Mouse (Mus musculus) T-helper 17 cell (primary cell): Measurements from ENCODE around the gene Mllt10.

Experiments used
- in situ Hi-C, 2 experiments: fragments of 300-600 bp; cut with MboI, MseI; formaldehyde crosslinking; loops; 1 replicate in 1 of 2; 2 replicates in 1 of 2; pipeline ENCODE4 v1.15.1; 2025; ENCODE audit warnings: high pct_unique_total_duplicates in 2 of 2

Gene Mllt10

GRCm38 (mm10) chr2:18050541-18050985, 4.5 kb upstream of the Mllt10 start:
- in situ Hi-C loops: loop anchor here (5.0 to 25.0 kb wide), 3 partner anchors 346 to 912 kb away; no protein-coding TSS in a partner anchor

GRCm38 (mm10) chr2:18051026-18051830, 3.8 kb upstream of the Mllt10 start:
- in situ Hi-C loops: loop anchor here (5.0 to 25.0 kb wide), 3 partner anchors 346 to 911 kb away; no protein-coding TSS in a partner anchor

- in situ Hi-C loops: loop anchor here (5.0 to 25.0 kb wide), 3 partner anchors 347 to 910 kb away; no protein-coding TSS in a partner anchor
These were observed 3.2 kb upstream of the Mllt10 start for GRCm38 (mm10) chr2:18051831-18052170.

GRCm38 (mm10) chr2:18052581-18052980, 2.5 kb upstream of the Mllt10 start:
- in situ Hi-C loops: loop anchor here (5.0 to 25.0 kb wide), 3 partner anchors 348 to 910 kb away; no protein-coding TSS in a partner anchor

- in situ Hi-C loops: loop anchor here (5.0 to 25.0 kb wide), 3 partner anchors 349 to 909 kb away; no protein-coding TSS in a partner anchor
These were observed 1.6 kb upstream of the Mllt10 start for GRCm38 (mm10) chr2:18053243-18053950.

GRCm38 (mm10) chr2:18053951-18054530, 996 bp upstream of the Mllt10 start:
- in situ Hi-C loops: loop anchor here (5.0 to 25.0 kb wide), 3 partner anchors 349 to 908 kb away; no protein-coding TSS in a partner anchor

GRCm38 (mm10) chr2:18055929-18056785, 1.1 kb downstream of the Mllt10 start:
- in situ Hi-C loops: loop anchor here (10.0 to 25.0 kb wide), 2 partner anchors 351 to 906 kb away; no protein-coding TSS in a partner anchor

- in situ Hi-C loops: loop anchor here (10.0 to 25.0 kb wide), 2 partner anchors 352 to 905 kb away; no protein-coding TSS in a partner anchor
These were observed 1.8 kb downstream of the Mllt10 start for GRCm38 (mm10) chr2:18056786-18057255.

- in situ Hi-C loops: loop anchor here (10.0 to 25.0 kb wide), 2 partner anchors 353 to 905 kb away; no protein-coding TSS in a partner anchor
These were observed 2.5 kb downstream of the Mllt10 start for GRCm38 (mm10) chr2:18057336-18058145.

GRCm38 (mm10) chr2:18058146-18058708, 3.2 kb downstream of the Mllt10 start:
- in situ Hi-C loops: loop anchor here (10.0 to 25.0 kb wide), 2 partner anchors 353 to 904 kb away; no protein-coding TSS in a partner anchor

- in situ Hi-C loops: loop anchor here (10.0 to 25.0 kb wide), 2 partner anchors 354 to 903 kb away; no protein-coding TSS in a partner anchor
These were observed 4.0 kb downstream of the Mllt10 start for GRCm38 (mm10) chr2:18059063-18059462.

- in situ Hi-C loops: loop anchor here (10.0 to 25.0 kb wide), 3 partner anchors 355 to 902 kb away; partner anchors contain the start of genes Bmi1 (in 1 of the 2) and Commd3 (in 1 of the 2)
These were observed 4.9 kb downstream of the Mllt10 start for GRCm38 (mm10) chr2:18059891-18060290.

GRCm38 (mm10) chr2:18060396-18060795, 5.4 kb downstream of the Mllt10 start:
- in situ Hi-C loops: loop anchor here (10.0 to 25.0 kb wide), 2 partner anchors 614 to 902 kb away; partner anchors contain the start of genes Bmi1 (in 1 of the 2) and Commd3 (in 1 of the 2)

GRCm38 (mm10) chr2:18063763-18064251, 8.8 kb downstream of the Mllt10 start:
- in situ Hi-C loops: loop anchor here (10.0 to 25.0 kb wide), 2 partner anchors 611 to 898 kb away; partner anchors contain the start of genes Bmi1 (in 1 of the 2) and Commd3 (in 1 of the 2)

- in situ Hi-C loops: loop anchor here (10.0 to 25.0 kb wide), 2 partner anchors 610 to 898 kb away; partner anchors contain the start of genes Bmi1 (in 1 of the 2) and Commd3 (in 1 of the 2)
These were observed 9.4 kb downstream of the Mllt10 start for GRCm38 (mm10) chr2:18064356-18064858.

GRCm38 (mm10) chr2:18064941-18065707, 10.1 kb downstream of the Mllt10 start:
- in situ Hi-C loops: loop anchor here (5.0 to 25.0 kb wide), 3 partner anchors 38 to 897 kb away; partner anchors contain the start of genes Bmi1 (in 1 of the 2) and Commd3 (in 1 of the 2)

GRCm38 (mm10) chr2:18065708-18066030, 10.6 kb downstream of the Mllt10 start:
- in situ Hi-C loops: loop anchor here (5.0 to 25.0 kb wide), 3 partner anchors 38 to 897 kb away; partner anchors contain the start of genes Bmi1 (in 1 of the 2) and Commd3 (in 1 of the 2)
